Mouse (Mus musculus) forebrain, embryonic 12.5 days (tissue): ENCODE measurements around the gene Pithd1. TPM values are rescaled to one million over a fixed set of nuclear protein-coding genes. Genes with fewer than 3 reads are reported as not detected.

Experiments
- ATAC-seq: fragments of 200-750 bp; cut with Nextera tagmentation; 2 replicates; pipeline ENCODE4 v1.8.0; 2017; ENCODE audit warnings: moderate TSS enrichment; ENCODE audit not compliant: low FRiP score
- H3K27ac ChIP-seq: fragments of 300-500 bp; sonication (generic); 2 replicates; pipeline ENCODE4 v1.5.1; 2016; ENCODE audit warnings: mild to moderate bottlenecking
- H3K27me3 ChIP-seq: fragments of 300-500 bp; sonication (generic); 2 replicates; pipeline ENCODE4 v1.6.1; 2016; ENCODE audit warnings: mild to moderate bottlenecking
- H3K36me3 ChIP-seq: fragments of 300-500 bp; sonication (generic); replicated peaks from 2 replicates; pipeline ENCODE4 v1.6.1; 2016; ENCODE audit warnings: mild to moderate bottlenecking
- H3K4me1 ChIP-seq: fragments of 300-500 bp; sonication (generic); 2 replicates; pipeline ENCODE4 v1.6.1; 2016
- H3K4me2 ChIP-seq: fragments of 300-500 bp; sonication (generic); 2 replicates; pipeline ENCODE4 v1.6.1; 2016; ENCODE audit warnings: mild to moderate bottlenecking, moderate library complexity
- H3K4me3 ChIP-seq: fragments of 300-500 bp; sonication (generic); replicated peaks from 2 replicates; pipeline ENCODE4 v1.5.1; 2016; ENCODE audit warnings: mild to moderate bottlenecking
- H3K9ac ChIP-seq: fragments of 300-500 bp; sonication (generic); 2 replicates; pipeline ENCODE4 v1.6.1; 2016; ENCODE audit warnings: mild to moderate bottlenecking
- H3K9me3 ChIP-seq: fragments of 300-500 bp; sonication (generic); 2 replicates; pipeline ENCODE4 v1.6.1; 2016
- WGBS: fragments of 180-500 bp; shearing (Covaris S2); methylation state at CpG from one replicate; pipeline ENCODE4 v1.1.7; 2016; 5-methylcytosine and 5-hydroxymethylcytosine counted together
- polyA plus RNA-seq: library from polyadenylated mRNA; unstranded; fragments of >200 nt; fragmentation: Nextera tagmentation; extraction: Ambion mirVana; gene quantifications from 2 replicates; pipeline ENCODE4 v1.2.1, GENCODE M21; 2016

Gene Pithd1
- polyA plus RNA-seq, 1 experiment from 2014 or later = 60.2 TPM

DNA sequence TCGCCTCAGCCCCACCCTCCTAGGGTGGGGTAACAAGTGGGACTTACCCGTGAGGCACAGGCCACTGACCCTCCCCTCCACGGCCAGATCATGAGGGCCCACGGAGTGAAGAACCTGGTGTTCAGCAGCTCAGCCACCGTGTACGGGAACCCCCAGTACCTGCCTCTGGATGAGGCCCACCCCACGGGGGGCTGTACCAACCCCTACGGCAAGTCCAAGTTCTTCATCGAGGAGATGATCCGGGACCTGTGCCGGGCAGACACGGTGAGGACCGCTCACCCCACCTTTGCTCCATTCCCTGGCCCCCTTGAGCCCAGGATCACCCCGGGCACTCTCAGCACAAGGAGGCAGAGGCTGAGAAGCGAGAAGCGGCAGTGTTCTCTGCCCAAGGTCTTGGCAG, 20.8 kb downstream of the Pithd1 start:
- H3K4me3 ChIP-seq = no peak overlapping the region; the same call in 1 of the 2 replicates
- no peak overlapping the region for H3K9ac ChIP-seq
- WGBS = 93% methylated on average over 16 of the region's 16 CpGs
- H3K4me2 ChIP-seq = no peak overlapping the region
- no peak for ATAC-seq
- H3K4me1 ChIP-seq = peaks cover 40% of the 10 kb centered on the region
- H3K27me3 ChIP-seq = no peaks in the 10 kb centered on the region; the same call in 1 of the 2 replicates
- H3K9me3 ChIP-seq = no peaks in the 10 kb centered on the region
- peaks cover 54% of the 10 kb centered on the region for H3K36me3 ChIP-seq
- H3K27ac ChIP-seq = no peak overlapping the region

DNA sequence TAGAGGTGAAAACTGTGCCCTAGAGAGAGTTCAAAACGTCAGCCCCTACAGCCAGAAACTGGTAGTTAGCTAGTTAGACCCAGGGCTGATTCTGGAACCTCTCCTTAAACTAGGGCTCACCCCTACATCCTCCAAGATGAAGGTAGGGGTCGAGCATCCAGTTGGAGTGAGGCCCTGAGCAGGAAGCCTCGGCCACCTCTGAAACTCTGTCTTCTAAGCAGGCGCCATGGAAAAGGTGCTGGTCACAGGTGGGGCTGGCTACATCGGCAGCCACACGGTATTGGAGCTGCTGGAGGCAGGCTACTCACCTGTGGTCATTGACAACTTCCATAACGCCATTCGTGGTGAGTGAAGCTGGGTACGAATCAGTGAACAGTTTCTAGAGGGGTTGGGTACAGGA, 22.0 kb downstream of the Pithd1 start:
- H3K4me3 ChIP-seq = no peak overlapping the region
- 85% methylated on average over 9 of the region's 9 CpGs for WGBS
- no peaks in the 10 kb centered on the region; the same call in 1 of the 2 replicates for H3K27me3 ChIP-seq
- H3K4me1 ChIP-seq = peaks cover 29% of the 10 kb centered on the region
- H3K4me2 ChIP-seq = peak overlapping the region; percentile 94; the same call in 1 of the 2 replicates
- H3K36me3 ChIP-seq = peaks cover 47% of the 10 kb centered on the region
- no peaks in the 10 kb centered on the region for H3K9me3 ChIP-seq
- H3K9ac ChIP-seq = no peak overlapping the region
- no peak overlapping the region for H3K27ac ChIP-seq
- ATAC-seq = no peak

DNA sequence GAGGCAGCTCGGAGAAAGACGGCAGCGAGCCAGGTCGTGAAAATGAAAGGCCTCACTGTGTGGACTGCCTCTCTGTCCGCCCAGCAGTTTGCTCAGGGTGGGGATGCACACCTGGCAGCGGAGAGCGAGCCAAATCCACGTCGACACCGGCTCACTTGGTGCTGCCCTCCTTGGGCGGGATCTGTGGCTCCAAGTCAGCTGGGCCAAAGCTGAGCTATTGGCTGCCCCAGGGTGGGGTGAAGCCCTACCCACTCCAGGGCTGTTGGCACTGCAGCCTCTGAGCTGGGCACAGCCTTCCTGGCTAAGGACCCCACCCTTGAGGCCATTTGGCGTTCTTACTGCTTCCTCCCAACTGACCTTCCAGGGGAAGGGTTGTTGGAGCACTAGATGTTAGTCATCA, 22.6 kb downstream of the Pithd1 start:
- Histone ChIP-seq H3K27me3 (no peaks in the 10 kb centered on the region; the same call in 1 of the 2 replicates), H3K4me3 (peak overlapping the region; percentile 72), H3K36me3 (peaks cover 47% of the 10 kb centered on the region), H3K27ac (no peak overlapping the region), H3K9me3 (no peaks in the 10 kb centered on the region), H3K4me1 (peaks cover 26% of the 10 kb centered on the region), H3K4me2 (peak overlapping the region; percentile 94), H3K9ac (peak overlapping the region; percentile 86)
- no peak for ATAC-seq
- 6% methylated on average over 12 of the region's 12 CpGs for WGBS

DNA sequence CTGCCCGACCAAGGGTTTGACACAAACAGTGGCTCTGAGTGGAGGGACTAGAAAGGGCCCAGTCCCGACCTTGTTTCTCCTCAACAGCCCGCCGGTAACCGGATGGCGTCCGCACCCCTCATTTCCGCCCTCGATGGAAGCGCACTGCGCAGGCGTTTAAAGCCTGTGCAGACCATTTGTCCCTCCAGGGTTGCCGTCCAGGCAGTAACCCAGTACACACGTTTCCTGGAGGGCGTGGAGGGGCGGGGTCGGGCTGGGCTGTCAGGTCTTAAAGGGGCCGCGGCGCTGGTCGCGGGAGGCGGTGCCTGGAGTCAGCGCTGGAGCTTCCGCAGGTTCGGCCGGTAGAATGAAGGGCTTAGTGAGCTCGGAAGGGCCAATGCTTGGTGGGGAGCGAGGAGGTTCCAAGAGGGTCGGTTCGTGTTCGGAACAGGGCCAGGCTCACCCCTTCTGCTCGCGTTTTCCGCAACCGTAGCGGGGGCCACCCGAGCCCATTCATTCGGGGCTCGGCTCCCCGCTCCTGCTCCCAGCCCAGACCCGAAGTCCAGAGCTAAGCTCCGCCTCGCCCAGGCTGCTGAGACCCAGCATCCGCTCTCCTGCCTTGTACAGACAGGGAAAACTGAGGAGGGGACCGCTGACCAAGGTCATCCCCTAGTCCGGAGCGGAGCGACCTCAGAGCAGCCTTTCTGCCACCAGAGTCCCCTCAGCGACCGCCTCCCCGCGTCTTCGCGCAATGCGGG, 23.4 kb downstream of the Pithd1 start, which contains the start of gene Gale:
Gale (plus strand) TSS at position 271 of the 737 bp plus-strand sequence.
- WGBS = under 1% methylated on average over 56 of the region's 56 CpGs
- H3K4me2 ChIP-seq = peak within 1 kb of the TSS; percentile 94
- H3K36me3 ChIP-seq = peaks cover 42% of the 10 kb centered on the region
- H3K4me3 ChIP-seq = peak within 1 kb of the TSS; percentile 72
- peak; percentile 95 for ATAC-seq
- H3K9ac ChIP-seq = peak within 1 kb of the TSS; percentile 86
- H3K4me1 ChIP-seq = peaks cover 25% of the 10 kb centered on the region
- H3K27me3 ChIP-seq = no peaks in the 10 kb centered on the region; the same call in 1 of the 2 replicates
- H3K27ac ChIP-seq = peak within 1 kb of the TSS; percentile 89
- H3K9me3 ChIP-seq = no peaks in the 10 kb centered on the region

DNA sequence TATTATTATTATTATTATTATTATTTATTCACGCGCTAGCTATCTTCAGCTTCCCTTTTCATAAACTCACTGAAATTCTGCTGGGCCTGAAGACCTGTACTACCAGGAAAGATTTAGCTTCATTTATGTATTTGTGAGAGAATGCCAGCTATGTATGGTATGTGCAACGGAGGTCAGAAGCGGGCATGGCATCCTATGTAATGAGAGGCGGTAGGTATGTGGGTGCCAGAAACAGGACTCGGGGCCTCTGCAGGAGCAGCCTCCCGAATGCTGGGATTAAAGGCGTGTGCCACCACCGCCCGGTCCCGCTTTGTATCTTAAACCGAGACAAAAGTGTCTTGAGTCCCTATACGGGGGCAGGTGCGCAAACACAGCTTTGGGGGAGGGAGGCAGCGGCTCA, 24.1 kb downstream of the Pithd1 start:
- Histone ChIP-seq H3K9me3 (no peaks in the 10 kb centered on the region), H3K4me1 (peaks cover 20% of the 10 kb centered on the region), H3K4me3 (peak overlapping the region; percentile 72), H3K27me3 (no peaks in the 10 kb centered on the region; the same call in 1 of the 2 replicates), H3K36me3 (peaks cover 40% of the 10 kb centered on the region), H3K4me2 (peak overlapping the region; percentile 94), H3K27ac (peak overlapping the region; percentile 89), H3K9ac (peak overlapping the region; percentile 86)
- ATAC-seq = peak; percentile 5; the same call in 1 of the 2 replicates
- WGBS = 7% methylated on average over 15 of the region's 15 CpGs

DNA sequence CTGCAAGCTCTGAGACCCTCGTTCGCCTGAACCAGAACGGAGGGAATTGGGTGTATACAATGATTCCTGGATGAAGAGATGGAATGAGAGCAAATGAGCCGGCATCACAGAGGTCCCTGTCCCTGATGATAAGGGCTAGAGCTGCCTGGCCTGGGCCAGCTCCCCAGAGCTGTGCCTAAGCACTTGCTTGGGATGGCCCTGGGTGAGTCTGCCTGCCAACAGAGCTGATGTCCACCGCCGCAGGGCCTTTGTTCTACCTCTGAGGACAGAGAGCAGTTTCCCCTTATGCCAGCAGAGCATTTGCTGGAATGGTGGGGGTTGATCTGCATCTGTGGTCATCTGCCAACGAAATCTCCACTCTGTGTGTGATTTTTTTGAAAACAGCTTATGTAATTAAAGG, 24.9 kb downstream of the Pithd1 start:
- no peak for ATAC-seq
- Histone ChIP-seq H3K36me3 (peaks cover 32% of the 10 kb centered on the region), H3K9me3 (no peaks in the 10 kb centered on the region), H3K4me3 (no peak overlapping the region), H3K27me3 (no peaks in the 10 kb centered on the region; the same call in 1 of the 2 replicates), H3K9ac (no peak overlapping the region), H3K27ac (no peak overlapping the region), H3K4me1 (peaks cover 20% of the 10 kb centered on the region), H3K4me2 (peak overlapping the region; percentile 94; the same call in 1 of the 2 replicates)
- 87% methylated on average over 7 of the region's 7 CpGs for WGBS

DNA sequence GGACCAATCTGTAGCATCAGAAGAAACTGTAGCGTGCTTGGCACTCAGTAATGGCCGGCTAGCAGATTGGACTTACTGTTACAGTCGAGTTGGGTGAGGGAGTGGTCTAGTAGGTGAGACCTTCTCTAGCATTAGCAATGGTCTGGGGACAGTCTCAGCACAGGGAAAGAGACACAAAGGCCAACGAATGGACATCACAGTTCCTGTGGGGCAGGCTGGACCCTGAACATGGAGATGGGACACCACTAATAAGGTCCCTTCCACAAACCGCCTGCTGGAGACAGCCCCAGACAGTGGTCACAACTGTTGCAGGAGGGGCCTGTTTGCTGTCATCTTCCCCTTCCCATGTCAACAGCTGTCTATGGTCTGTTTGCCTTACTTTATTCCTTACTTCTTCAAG, 25.4 kb downstream of the Pithd1 start:
- no peak for ATAC-seq
- WGBS = 93% methylated on average over 5 of the region's 5 CpGs
- H3K27ac ChIP-seq = no peak overlapping the region
- no peak overlapping the region for H3K4me2 ChIP-seq
- H3K27me3 ChIP-seq = no peaks in the 10 kb centered on the region; the same call in 1 of the 2 replicates
- no peak overlapping the region for H3K9ac ChIP-seq
- H3K9me3 ChIP-seq = no peaks in the 10 kb centered on the region
- H3K4me3 ChIP-seq = no peak overlapping the region
- peaks cover 28% of the 10 kb centered on the region for H3K36me3 ChIP-seq
- H3K4me1 ChIP-seq = peaks cover 20% of the 10 kb centered on the region

DNA sequence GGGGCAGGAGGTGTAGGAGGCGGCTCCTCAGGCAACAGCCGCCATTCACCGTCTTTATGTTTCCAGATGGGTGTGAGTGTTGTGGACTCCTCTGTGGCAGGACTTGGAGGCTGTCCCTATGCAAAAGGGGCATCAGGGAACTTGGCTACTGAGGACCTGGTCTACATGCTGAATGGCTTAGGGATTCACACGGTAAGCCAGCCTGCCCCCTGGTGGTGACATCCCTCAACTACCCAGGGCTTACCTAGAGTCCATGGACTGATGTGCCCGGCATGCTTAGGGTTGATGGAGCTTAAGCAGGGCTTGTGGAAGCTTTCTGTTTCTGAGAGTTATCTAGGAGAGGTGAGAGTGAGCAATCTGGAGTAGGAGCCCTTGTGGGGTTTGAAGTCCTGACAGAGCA, 26.3 kb downstream of the Pithd1 start:
- WGBS = 19% methylated on average over 5 of the region's 5 CpGs
- peaks cover 27% of the 10 kb centered on the region for H3K36me3 ChIP-seq

DNA sequence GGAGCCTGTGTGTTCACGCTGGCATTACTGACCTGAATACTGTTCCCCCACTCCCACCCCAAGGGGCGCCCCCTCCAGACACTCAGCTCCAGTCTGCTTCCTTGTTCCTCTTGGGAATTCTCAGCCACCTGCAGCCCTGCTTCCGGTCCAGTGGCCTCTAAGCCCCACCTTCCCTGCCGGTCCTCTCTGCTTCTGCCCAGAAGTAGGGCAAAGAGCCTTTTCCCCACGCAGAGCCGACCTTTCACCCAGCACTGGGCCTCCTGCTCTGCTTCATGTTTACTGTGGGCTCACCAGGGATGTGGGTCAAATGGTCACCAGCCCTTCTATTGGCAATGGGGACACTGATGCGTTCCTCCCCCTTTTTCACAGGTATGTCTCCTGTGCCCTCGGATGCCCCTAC, 28.7 kb downstream of the Pithd1 start:
- 71% methylated on average over 8 of the region's 8 CpGs for WGBS
- no peak for ATAC-seq
- peaks cover 29% of the 10 kb centered on the region for H3K36me3 ChIP-seq
- peaks cover 7% of the 10 kb centered on the region for H3K4me1 ChIP-seq
- H3K4me3 ChIP-seq = no peak overlapping the region
- H3K27me3 ChIP-seq = no peaks in the 10 kb centered on the region
- no peak overlapping the region for H3K9ac ChIP-seq
- H3K9me3 ChIP-seq = no peaks in the 10 kb centered on the region
- no peak overlapping the region for H3K4me2 ChIP-seq
- no peak overlapping the region for H3K27ac ChIP-seq

More for the DNA sequence above, 26.3 kb downstream of the Pithd1 start:
- ATAC-seq = no peak
- Histone ChIP-seq H3K9ac (no peak overlapping the region), H3K4me3 (no peak overlapping the region), H3K27me3 (no peaks in the 10 kb centered on the region; the same call in 1 of the 2 replicates), H3K4me1 (peaks cover 20% of the 10 kb centered on the region), H3K9me3 (no peaks in the 10 kb centered on the region), H3K4me2 (no peak overlapping the region), H3K27ac (no peak overlapping the region; the same call in 1 of the 2 replicates)

DNA sequence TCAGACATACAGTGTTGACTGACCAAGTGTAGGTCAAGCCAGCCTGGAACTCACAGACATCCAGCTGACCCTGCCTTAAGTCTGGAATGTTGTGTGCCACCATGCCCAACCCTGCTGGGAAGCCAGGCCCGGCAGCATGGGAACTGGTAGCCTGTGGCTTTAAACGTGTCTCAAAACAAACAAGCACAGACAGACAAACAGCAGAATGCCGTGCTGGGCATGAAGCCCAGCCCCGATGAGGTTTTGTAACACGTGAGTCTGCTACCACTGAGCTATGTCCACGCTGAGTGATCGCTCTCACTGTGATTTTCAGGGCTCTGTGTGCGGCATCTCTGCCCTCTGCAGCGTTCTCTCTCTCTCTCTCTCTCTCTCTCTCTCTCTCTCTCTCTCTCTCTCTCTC, 31.2 kb downstream of the Pithd1 start:
- Histone ChIP-seq H3K27me3 (no peaks in the 10 kb centered on the region), H3K9me3 (no peaks in the 10 kb centered on the region), H3K9ac (no peak overlapping the region), H3K36me3 (peaks cover 45% of the 10 kb centered on the region), H3K27ac (no peak overlapping the region), H3K4me3 (no peak overlapping the region), H3K4me1 (no peaks in the 10 kb centered on the region), H3K4me2 (no peak overlapping the region)
- 91% methylated on average over 9 of the region's 9 CpGs for WGBS
- ATAC-seq = no peak

DNA sequence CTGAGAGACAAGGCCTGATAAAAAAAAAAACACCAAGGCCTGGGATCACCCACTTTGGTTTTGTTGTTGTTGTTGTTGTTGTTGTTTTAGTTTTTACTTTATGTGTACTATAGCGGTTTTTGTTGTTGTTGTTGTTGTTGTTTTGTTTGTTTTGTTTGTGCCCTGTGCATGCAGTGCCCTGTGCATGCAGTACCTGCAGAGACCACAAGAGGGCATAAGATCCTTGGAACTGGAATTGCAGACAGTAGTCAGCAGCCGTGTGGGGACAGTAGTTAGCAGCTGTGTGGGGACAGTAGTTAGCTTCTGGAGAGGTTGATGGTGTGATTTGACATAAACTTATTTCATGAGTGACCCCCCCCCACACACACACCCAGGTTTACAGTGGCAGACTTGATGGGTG, 32.8 kb downstream of the Pithd1 start:
- Histone ChIP-seq H3K4me3 (no peak overlapping the region), H3K27me3 (no peaks in the 10 kb centered on the region), H3K4me1 (no peaks in the 10 kb centered on the region), H3K27ac (no peak overlapping the region), H3K9ac (no peak overlapping the region), H3K4me2 (no peak overlapping the region), H3K9me3 (no peaks in the 10 kb centered on the region), H3K36me3 (peaks cover 39% of the 10 kb centered on the region)
- WGBS = 9% methylated on average over 2 of the region's 2 CpGs
- ATAC-seq = peak; percentile 55; the same call in 1 of the 2 replicates

DNA sequence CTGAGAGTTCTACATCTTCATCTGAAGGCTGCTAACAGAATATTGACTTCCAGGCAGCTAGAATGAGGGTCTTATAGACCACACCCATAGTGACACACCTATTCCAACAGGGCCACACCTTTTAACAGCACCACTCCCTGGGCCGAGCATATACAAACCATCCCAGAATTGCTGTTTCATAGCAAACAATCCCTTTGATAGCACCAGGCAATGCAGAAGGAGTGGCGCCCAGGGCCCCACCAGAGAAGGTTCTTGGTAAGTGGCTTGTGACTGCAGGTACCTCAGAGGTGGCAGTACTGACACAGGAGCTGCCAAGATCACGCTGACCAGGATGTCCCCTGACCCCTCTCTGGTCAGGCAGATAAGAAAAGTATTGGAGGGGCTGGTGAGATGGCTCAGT, 33.9 kb downstream of the Pithd1 start:
- WGBS = 91% methylated on average over 3 of the region's 3 CpGs
- Histone ChIP-seq H3K4me1 (no peaks in the 10 kb centered on the region), H3K36me3 (peaks cover 32% of the 10 kb centered on the region), H3K9me3 (no peaks in the 10 kb centered on the region), H3K27ac (no peak overlapping the region), H3K27me3 (no peaks in the 10 kb centered on the region), H3K4me3 (no peak overlapping the region), H3K9ac (no peak overlapping the region), H3K4me2 (no peak overlapping the region)
- ATAC-seq = no peak

DNA sequence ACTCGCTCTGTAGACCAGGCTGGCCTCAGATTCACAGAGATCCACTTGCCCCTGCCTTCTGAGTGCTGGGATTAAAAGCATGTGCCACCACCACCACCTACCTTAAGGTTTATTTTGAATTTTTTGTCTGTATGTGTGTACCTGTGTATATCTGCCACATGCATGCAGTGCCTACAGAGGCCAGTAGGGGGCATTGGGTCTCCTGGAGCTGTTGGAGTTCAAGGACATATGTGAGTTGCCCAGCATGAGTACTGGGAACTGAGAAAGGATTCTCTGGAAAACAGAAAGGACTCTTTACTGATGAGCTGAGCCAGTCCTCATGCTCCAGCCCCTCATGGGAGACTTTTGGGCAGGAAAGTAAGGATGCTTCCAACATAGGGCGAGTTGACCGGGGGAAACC, 35.6 kb downstream of the Pithd1 start:
- 94% methylated on average over 3 of the region's 3 CpGs for WGBS
- H3K36me3 ChIP-seq = peaks cover 28% of the 10 kb centered on the region
- no peaks in the 10 kb centered on the region for H3K9me3 ChIP-seq
- H3K27me3 ChIP-seq = no peaks in the 10 kb centered on the region
- no peak overlapping the region for H3K4me2 ChIP-seq
- ATAC-seq = no peak
- H3K4me3 ChIP-seq = no peak overlapping the region
- no peak overlapping the region for H3K9ac ChIP-seq
- H3K27ac ChIP-seq = no peak overlapping the region
- peaks cover 5% of the 10 kb centered on the region; the same call in 1 of the 2 replicates for H3K4me1 ChIP-seq
